Mouse (Mus musculus) heart, embryonic 14.5 days (tissue): ENCODE data around the gene Spint3. TPM values are rescaled to one million over a fixed set of nuclear protein-coding genes. Genes with fewer than 3 reads are reported as not detected.
"Not testable (repeated sequence)": the region's sequence is repeated elsewhere in the genome, so short reads cannot be mapped to it uniquely, and the experiment has no call there.

Source experiments
- ATAC-seq: fragments of 200-750 bp; cut with Nextera tagmentation; 2 replicates; pipeline ENCODE4 v1.8.0; 2017; ENCODE audit warnings: low read depth, moderate TSS enrichment; ENCODE audit not compliant: insufficient number of reproducible peaks, insufficient read depth, low FRiP score
- H3K27ac ChIP-seq, 2 experiments: fragments of 200-500 bp in 1 of 2; fragments of 300-500 bp in 1 of 2; sonication (generic) in 1 of 2; replicated peaks in 1 of 2; 2 replicates each; pipeline ENCODE4 v1.5.1; 2012 to 2014; ENCODE audit warnings: low read depth in 2 of 2, low read length in 2 of 2, control low read depth in 1 of 2, mild to moderate bottlenecking in 1 of 2, mixed read lengths in 1 of 2; ENCODE audit not compliant: control insufficient read depth in 1 of 2, insufficient read depth in 1 of 2
- H3K27me3 ChIP-seq: fragments of 300-500 bp; sonication (generic); 2 replicates; pipeline ENCODE4 v1.6.1; 2014; ENCODE audit warnings: mild to moderate bottlenecking, low read length, control low read depth; ENCODE audit not compliant: control insufficient read depth, insufficient read depth
- H3K36me3 ChIP-seq: fragments of 300-500 bp; sonication (generic); 2 replicates; pipeline ENCODE4 v1.6.1; 2014; ENCODE audit warnings: mild to moderate bottlenecking, control low read depth, low read length, mixed read lengths; ENCODE audit not compliant: control insufficient read depth, insufficient read depth
- H3K4me1 ChIP-seq, 2 experiments: fragments of 200-500 bp in 1 of 2; fragments of 300-500 bp in 1 of 2; sonication (generic) in 1 of 2; 2 replicates each; pipeline ENCODE4 v1.6.1; 2012 to 2014; ENCODE audit warnings: low read length in 2 of 2, control low read depth in 1 of 2, mixed read lengths in 1 of 2; ENCODE audit not compliant: control insufficient read depth in 2 of 2, insufficient read depth in 2 of 2
- H3K4me2 ChIP-seq: fragments of 300-500 bp; sonication (generic); 2 replicates; pipeline ENCODE4 v1.6.1; 2014; ENCODE audit warnings: mild to moderate bottlenecking, low read length
- H3K4me3 ChIP-seq, 2 experiments: fragments of 200-500 bp in 1 of 2; fragments of 300-500 bp in 1 of 2; sonication (generic) in 1 of 2; 2 replicates each; pipeline ENCODE4 v1.5.1; 2012 to 2014; ENCODE audit warnings: low read length in 2 of 2, mild to moderate bottlenecking in 2 of 2, control low read depth in 1 of 2, low read depth in 1 of 2, moderate library complexity in 1 of 2; ENCODE audit not compliant: control insufficient read depth in 1 of 2, insufficient read depth in 1 of 2
- H3K9ac ChIP-seq: fragments of 300-500 bp; sonication (generic); 2 replicates; pipeline ENCODE4 v1.6.1; 2014; ENCODE audit warnings: mild to moderate bottlenecking, low read length
- H3K9me3 ChIP-seq: fragments of 300-500 bp; sonication (generic); 2 replicates; pipeline ENCODE4 v1.6.1; 2016; ENCODE audit warnings: low read length, control low read depth; ENCODE audit not compliant: control insufficient read depth
- WGBS: fragments of 180-500 bp; shearing (Covaris S2); extraction: QIAGEN DNeasy Blood & Tissue Kit; methylation state at CpG from one replicate; pipeline ENCODE4 v1.1.7; 2014; 5-methylcytosine and 5-hydroxymethylcytosine counted together
- polyA plus RNA-seq: library from polyadenylated mRNA; unstranded; fragments of >200 nt; fragmentation: Nextera tagmentation; extraction: Ambion mirVana; gene quantifications from 2 replicates; pipeline ENCODE4 v1.2.1, GENCODE M21; 2014

Gene Spint3
- polyA plus RNA-seq, 1 experiment from 2014 or later, result not detected

DNA sequence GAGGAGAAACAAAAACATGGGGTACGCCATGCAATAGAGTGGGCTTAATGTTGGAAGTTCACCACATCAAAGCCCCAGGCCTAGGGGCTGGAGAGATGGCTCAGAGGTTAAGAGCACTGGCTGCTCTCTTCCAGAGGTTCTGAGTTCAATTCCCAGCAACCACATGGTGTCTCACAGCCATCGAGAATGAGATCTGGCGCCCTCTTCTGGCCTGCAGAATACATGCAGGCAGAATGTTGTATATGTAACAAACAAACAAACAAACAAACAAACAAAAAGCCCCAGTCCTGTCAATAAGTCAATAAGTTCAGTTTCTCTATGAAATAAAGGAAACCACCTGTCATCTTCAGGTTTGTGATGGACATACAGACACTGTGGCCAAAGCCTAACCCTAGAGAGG lies 26.9 kb upstream of the Spint3 start:
- Histone ChIP-seq H3K4me1 (no peaks in the 10 kb centered on the region), H3K4me3 (no peak overlapping the region), H3K4me2 (no peak overlapping the region), H3K27me3 (no peaks in the 10 kb centered on the region; the same call in 1 of the 2 replicates), H3K36me3 (no peaks in the 10 kb centered on the region), H3K9ac (no peak overlapping the region), H3K27ac (no peak overlapping the region), H3K9me3 (0 out of 2 replicates have a peak, but pooled peaks cover 4% of the 10 kb centered on the region)
- WGBS, result 65% methylated on average over 3 of the region's 3 CpGs
- ATAC-seq, result no peak

DNA sequence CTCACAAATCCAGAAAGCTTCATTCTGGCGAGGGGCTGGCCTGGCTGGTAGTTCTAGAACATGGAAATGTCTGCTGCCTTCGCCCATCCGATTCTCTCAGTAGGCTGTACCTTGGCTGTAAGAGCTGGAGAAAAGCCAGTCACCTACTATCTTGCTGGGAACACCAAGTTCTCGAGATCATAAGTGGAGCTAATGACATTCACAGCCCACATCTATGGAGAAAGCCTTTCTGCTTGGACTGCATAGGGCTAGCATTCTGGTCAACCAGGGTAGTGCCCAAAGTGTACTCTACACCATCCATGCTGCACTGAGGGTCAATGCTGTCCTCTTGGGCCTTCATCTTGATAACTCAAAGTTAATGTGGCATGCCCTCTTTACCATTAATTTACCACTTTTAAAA lies 20.2 kb upstream of the Spint3 start, which contains the start of gene Eppin:
Gene Eppin (minus strand): TSS at position 101 of the 400 bp plus-strand sequence.
- H3K9me3 ChIP-seq, result no peaks in the 10 kb centered on the region
- no peak within 1 kb of the TSS for H3K4me2 ChIP-seq
- no peak within 1 kb of the TSS for H3K9ac ChIP-seq
- no peaks in the 10 kb centered on the region for H3K4me1 ChIP-seq
- H3K4me3 ChIP-seq, result no peak within 1 kb of the TSS
- 61% methylated on average over 4 of the region's 4 CpGs for WGBS
- no peak for ATAC-seq
- H3K36me3 ChIP-seq, result no peaks in the 10 kb centered on the region
- no peak within 1 kb of the TSS for H3K27ac ChIP-seq
- peaks cover 4% of the 10 kb centered on the region; the same call in 1 of the 2 replicates for H3K27me3 ChIP-seq

DNA sequence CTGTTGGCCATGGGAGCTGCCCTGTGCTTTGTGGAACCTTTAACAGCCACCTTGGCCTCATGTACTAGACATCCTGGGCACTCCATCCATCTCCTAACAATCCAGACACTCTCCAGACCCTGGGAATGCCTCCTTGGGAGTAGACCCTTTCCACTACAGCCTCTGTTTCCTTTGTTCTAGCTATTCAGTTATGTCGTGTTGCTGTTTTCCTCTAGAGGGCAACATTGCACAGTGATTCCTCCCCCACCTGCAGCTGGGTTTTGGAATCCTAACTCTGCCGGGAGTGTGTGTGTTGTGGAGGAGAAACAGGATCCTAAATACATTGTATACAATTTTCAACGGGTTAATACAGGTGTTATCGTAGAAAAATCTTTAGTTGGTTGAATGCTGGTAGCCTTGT lies 18.8 kb upstream of the Spint3 start:
- WGBS, result 3% methylated on average over 4 of the region's 4 CpGs

DNA sequence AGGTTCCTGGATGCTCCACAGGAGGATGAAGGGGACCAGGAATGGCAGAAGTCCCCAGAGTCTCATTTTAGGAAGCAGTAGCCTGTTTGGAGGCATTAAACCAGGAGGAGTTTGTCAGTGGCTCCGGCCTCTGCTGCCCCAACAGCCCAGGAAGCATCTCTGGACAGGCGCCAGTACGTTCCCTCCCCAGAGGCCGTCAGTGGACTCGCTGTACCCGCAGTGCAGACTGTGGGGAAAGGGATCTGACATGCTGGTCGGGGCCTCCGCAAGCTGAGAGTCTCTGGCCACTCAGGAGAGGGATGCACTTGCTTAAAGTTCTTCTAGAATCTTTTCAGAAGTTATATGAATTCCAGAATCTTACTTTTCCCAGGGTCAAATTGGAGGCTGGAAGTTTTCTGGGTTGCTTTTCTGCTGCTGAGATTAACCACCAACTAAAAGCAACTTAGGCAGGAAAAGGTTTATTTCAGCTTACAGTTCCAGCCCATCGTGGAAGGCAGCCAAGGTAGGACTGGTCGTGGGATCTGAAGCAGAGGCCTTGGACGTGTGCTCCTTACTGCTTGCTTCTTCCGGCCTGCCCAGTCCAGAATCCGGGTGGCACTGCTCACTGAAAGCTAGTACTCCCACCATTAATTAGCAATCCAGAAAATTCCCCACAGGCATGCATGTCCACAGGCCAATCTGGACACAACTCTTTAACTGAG lies 11.9 kb upstream of the Spint3 start, which contains the start of gene Wfdc6a:
Gene Wfdc6a (minus strand): TSS at position 423 of the 701 bp plus-strand sequence.
- not testable (repeated sequence) for H3K27me3 ChIP-seq, H3K9ac ChIP-seq, H3K4me1 ChIP-seq, H3K27ac ChIP-seq, H3K36me3 ChIP-seq, H3K9me3 ChIP-seq, ATAC-seq, H3K4me2 ChIP-seq, H3K4me3 ChIP-seq
- 46% methylated on average over 13 of the region's 13 CpGs for WGBS

More for the DNA sequence above, 18.8 kb upstream of the Spint3 start:
- H3K9ac ChIP-seq, result no peak overlapping the region
- H3K9me3 ChIP-seq, result no peaks in the 10 kb centered on the region
- no peaks in the 10 kb centered on the region for H3K36me3 ChIP-seq
- H3K27me3 ChIP-seq, result peaks cover 4% of the 10 kb centered on the region; the same call in 1 of the 2 replicates
- no peak overlapping the region for H3K4me2 ChIP-seq
- no peak for ATAC-seq
- no peaks in the 10 kb centered on the region for H3K4me1 ChIP-seq
- no peak overlapping the region for H3K4me3 ChIP-seq
- no peak overlapping the region for H3K27ac ChIP-seq

DNA sequence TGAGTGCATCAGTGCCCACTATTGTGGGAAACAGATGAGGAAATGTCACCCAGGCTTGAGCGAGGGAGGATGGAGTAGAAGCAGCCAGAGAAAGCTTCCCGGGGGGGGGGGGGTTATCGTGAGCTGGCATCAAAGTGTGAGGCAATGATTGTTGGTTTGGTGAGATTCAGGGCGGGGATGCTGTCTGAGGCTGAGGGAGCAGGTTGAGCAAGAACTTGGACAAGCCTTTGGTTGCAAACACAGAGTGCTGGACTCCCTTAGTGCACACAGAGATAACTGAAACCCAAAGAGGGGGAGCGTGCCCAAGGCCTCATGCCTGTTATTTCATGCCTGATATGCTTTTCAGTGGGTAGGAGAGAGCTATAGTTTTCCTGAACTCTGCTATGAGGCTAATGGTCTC lies 5.8 kb downstream of the Spint3 start:
- peaks cover 0 to 11% of the 10 kb centered on the region in 2 experiments; a peak in 3 of 4 replicates for H3K4me1 ChIP-seq
- no peak for ATAC-seq
- no peaks in the 10 kb centered on the region for H3K9me3 ChIP-seq
- H3K27me3 ChIP-seq, result peaks cover 13% of the 10 kb centered on the region
- H3K4me3 ChIP-seq, result no peak overlapping the region
- H3K9ac ChIP-seq, result no peak overlapping the region
- H3K36me3 ChIP-seq, result no peaks in the 10 kb centered on the region
- 79% methylated on average over 5 of the region's 5 CpGs for WGBS
- H3K27ac ChIP-seq, result no peak overlapping the region
- no peak overlapping the region for H3K4me2 ChIP-seq

DNA sequence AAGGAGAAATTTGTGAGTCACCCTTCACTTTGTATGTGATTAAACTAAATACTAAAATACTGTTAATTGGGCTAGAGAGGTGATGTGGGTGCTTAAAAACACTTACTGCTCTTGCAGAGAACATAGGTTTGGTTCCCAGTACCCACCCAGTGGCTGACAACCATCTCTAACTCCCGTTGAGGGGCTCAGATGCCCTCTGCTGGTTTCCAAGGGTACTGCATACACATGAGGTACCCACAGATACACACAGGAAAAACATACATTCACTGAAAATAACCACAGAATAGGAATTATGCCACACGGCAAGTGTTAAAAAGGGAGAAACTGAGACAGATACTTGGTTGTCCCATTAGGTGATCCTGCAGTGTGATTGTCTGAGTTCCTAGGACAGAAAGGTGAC lies 6.3 kb downstream of the Spint3 start:
- peaks cover 0 to 14% of the 10 kb centered on the region in 2 experiments; a peak in 3 of 4 replicates for H3K4me1 ChIP-seq
- H3K4me2 ChIP-seq, result no peak overlapping the region

DNA sequence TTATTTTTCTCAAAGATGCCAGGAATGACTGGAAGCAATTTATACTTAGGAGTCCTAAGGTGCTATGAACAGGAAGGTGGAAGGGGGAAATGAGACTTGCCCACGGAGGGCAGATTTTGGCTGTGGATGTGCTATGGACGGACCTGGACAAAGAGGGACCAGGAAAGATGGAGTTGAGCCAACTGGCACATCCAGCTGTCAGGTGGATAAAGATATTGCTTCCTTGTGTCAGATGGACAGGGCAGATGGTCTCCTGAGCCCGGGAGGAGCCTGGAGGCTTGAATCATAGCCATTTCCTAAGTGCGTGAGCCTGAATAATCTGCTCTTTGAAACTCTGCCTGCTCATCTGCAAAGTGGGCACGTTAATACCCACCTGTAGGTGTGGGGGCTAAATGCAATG lies 8.9 kb downstream of the Spint3 start:
- no peak for ATAC-seq
- no peaks in the 10 kb centered on the region for H3K36me3 ChIP-seq
- no peak overlapping the region for H3K4me2 ChIP-seq
- H3K4me3 ChIP-seq, result no peak overlapping the region
- H3K9me3 ChIP-seq, result no peaks in the 10 kb centered on the region
- H3K27me3 ChIP-seq, result peaks cover 27% of the 10 kb centered on the region
- no peak overlapping the region for H3K9ac ChIP-seq
- 63% methylated on average over 5 of the region's 5 CpGs for WGBS
- peaks cover 0 to 14% of the 10 kb centered on the region in 2 experiments; a peak in 3 of 4 replicates for H3K4me1 ChIP-seq
- no peak overlapping the region for H3K27ac ChIP-seq

More for the DNA sequence above, 6.3 kb downstream of the Spint3 start:
- Histone ChIP-seq H3K4me3 (no peak overlapping the region), H3K36me3 (no peaks in the 10 kb centered on the region), H3K9me3 (no peaks in the 10 kb centered on the region), H3K27me3 (peaks cover 17% of the 10 kb centered on the region), H3K27ac (no peak overlapping the region), H3K9ac (no peak overlapping the region)
- no peak for ATAC-seq
- 88% methylated on average over 2 of the region's 2 CpGs for WGBS
